Mouse (Mus musculus) Patski (cell line): ENCODE measurements around the gene Def6. TPM values are rescaled to one million over a fixed set of nuclear protein-coding genes. Genes with fewer than 3 reads are reported as not detected.

Source experiments
- ATAC-seq: fragments of 100-300 bp; one replicate; pipeline ENCODE4 v1.8.0; 2021
- CTCF ChIA-PET: fragments of 350-600 bp; sonication (Branson Sonifier 250); formaldehyde crosslinking; loops from one replicate; lab custom pipeline; 2022; ENCODE audit warnings: inconsistent platforms; lab: Charles Lee
- POLR2A ChIA-PET: fragments of 350-600 bp; sonication (Branson Sonifier 250); formaldehyde crosslinking; loops from one replicate; lab custom pipeline; 2022; ENCODE audit warnings: antibody characterized with exemption, inconsistent platforms; lab: Charles Lee
- DNase-seq: peaks from one replicate; pipeline ENCODE4 v3.0.0-alpha.2; 2011; ENCODE audit warnings: low read depth, low spot score
- H3K27me3 ChIP-seq: fragments of 371-371 bp; one replicate; pipeline ENCODE4 v1.5.1; 2021
- CTCF ChIP-seq: fragments of 100-300 bp; IDR thresholded peaks from one replicate; pipeline ENCODE4 v1.5.1; 2021
- in situ Hi-C: fragments of 300-500 bp; cut with MboI; formaldehyde crosslinking; loops from 3 replicates; pipeline ENCODE4 v1.11.1; 2018; ENCODE audit warnings: low pct_unique_long_range_greater_than_20kb, mixed read lengths
- polyA plus RNA-seq: library from polyadenylated mRNA; unstranded; gene quantifications from one replicate; pipeline ENCODE4 v1.2.3, GENCODE M21; 2021

Def6 gene
- polyA plus RNA-seq, 1 experiment from 2014 or later: 1.4 TPM

DNA sequence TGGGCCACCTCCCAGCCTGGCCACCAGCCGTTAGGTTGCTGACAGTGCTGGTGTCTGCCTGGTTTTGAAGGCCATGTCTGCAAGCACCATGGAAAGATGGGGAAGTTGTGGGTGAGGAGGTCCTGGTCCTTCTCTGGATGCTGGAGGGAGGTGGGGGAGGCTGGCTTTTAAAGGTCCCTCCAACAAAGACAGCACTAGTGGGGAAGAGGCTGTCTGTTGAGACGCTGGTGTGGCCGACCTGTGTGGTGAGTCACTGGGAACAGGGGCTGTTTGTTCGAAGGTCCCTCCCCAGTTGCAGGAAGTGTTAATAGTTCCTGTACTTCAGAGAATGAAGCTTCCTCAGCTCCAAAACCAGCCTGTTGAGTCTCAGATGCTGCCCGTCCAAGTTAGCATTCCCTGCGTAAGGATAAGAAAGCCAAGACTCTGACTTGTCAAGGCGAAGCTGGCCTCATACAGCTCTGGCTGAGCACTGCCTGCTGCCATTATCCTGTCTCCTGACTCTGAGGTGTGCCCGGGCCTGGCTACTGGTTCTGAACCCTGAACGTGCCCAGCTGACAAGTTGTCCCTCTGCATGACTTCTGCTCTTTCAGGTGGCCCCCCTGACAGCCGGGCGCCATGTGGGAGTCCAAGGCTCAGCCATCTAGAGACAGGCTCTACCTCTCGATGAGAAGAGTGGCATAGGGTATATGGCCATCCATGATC, 44.2 kb downstream of the Def6 start:
- H3K27me3 ChIP-seq: no peaks in the 10 kb centered on the region
- ChIA-PET POLR2A (no interaction called here), CTCF (interaction anchor here (1.3 kb wide), 1 partner anchor 26 kb away, joined by 3 read pairs; no protein-coding TSS in a partner anchor)
- in situ Hi-C loops: no loop called here
- no peak for TF ChIP-seq CTCF
- ATAC-seq (no peak), DNase-seq (no peak)

- H3K27me3 ChIP-seq: no peaks in the 10 kb centered on the region
- POLR2A ChIA-PET: no interaction called here
- in situ Hi-C loops: no loop called here
- DNase-seq (no peak), ATAC-seq (no peak)
- no peak for TF ChIP-seq CTCF
- CTCF ChIA-PET: interaction anchor here (1.3 kb wide), 1 partner anchor 26 kb away, joined by 3 read pairs; no protein-coding TSS in a partner anchor
These were observed 44.7 kb downstream of the Def6 start for GRCm38 (mm10) chr17:28252281-28252648.

GRCm38 (mm10) chr17:28253216-28253615, 45.6 kb downstream of the Def6 start:
- ChIA-PET POLR2A (no interaction called here), CTCF (no interaction called here)
- no peak for DNase-seq
- no peak for ATAC-seq
- TF ChIP-seq CTCF: no peak
- in situ Hi-C loops: no loop called here
- no peaks in the 10 kb centered on the region for H3K27me3 ChIP-seq

GRCm38 (mm10) chr17:28254804-28255203, 47.2 kb downstream of the Def6 start:
- ATAC-seq: no peak
- in situ Hi-C loops: no loop called here
- TF ChIP-seq CTCF: no peak
- H3K27me3 ChIP-seq: no peaks in the 10 kb centered on the region
- DNase-seq: no peak
- CTCF ChIA-PET: interaction anchor here (0.9 to 1.3 kb wide), 2 partner anchors 23 to 46 kb away, joined by 3 read pairs; partner anchors contain the start of gene Ppard
- POLR2A ChIA-PET: interaction anchor here (0.7 to 0.8 kb wide), 2 partner anchors 19 to 1747 kb away, joined by 9 to 10 read pairs; no protein-coding TSS in a partner anchor

DNA sequence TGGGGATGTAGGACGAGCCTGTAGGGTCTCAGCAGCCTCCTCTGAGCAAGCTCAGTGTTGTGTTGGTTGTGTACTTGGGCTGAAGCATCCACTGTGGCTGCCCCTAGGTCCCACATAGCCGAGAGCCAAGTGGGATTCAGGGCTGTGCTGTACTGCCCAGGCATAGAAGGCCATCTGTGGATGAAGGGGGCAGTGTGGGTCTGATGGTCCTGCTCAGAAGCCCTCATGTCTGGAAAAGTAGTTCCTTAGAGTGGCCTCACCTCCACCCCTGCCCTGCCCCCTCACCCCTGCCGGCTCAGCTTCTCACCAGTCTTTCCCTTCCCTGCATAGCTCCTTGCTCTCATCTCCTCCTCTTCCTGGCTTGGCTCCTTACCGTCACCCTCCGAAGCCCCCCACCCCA, 48.1 kb downstream of the Def6 start:
- TF ChIP-seq CTCF: no peak
- in situ Hi-C loops: no loop called here
- ATAC-seq (no peak), DNase-seq (no peak)
- ChIA-PET CTCF (interaction anchor here (0.9 to 1.3 kb wide), 2 partner anchors 23 to 45 kb away, joined by 3 read pairs; partner anchors contain the start of gene Ppard), POLR2A (interaction anchor here (0.8 kb wide), 1 partner anchor 18 kb away, joined by 9 read pairs; no protein-coding TSS in a partner anchor)
- no peaks in the 10 kb centered on the region for H3K27me3 ChIP-seq

GRCm38 (mm10) chr17:28256651-28257328, 49.2 kb downstream of the Def6 start:
- ChIA-PET CTCF (no interaction called here), POLR2A (no interaction called here)
- TF ChIP-seq CTCF: no peak
- in situ Hi-C loops: no loop called here
- DNase-seq: peak; percentile 62
- H3K27me3 ChIP-seq: no peaks in the 10 kb centered on the region
- peak; percentile 51 for ATAC-seq

DNA sequence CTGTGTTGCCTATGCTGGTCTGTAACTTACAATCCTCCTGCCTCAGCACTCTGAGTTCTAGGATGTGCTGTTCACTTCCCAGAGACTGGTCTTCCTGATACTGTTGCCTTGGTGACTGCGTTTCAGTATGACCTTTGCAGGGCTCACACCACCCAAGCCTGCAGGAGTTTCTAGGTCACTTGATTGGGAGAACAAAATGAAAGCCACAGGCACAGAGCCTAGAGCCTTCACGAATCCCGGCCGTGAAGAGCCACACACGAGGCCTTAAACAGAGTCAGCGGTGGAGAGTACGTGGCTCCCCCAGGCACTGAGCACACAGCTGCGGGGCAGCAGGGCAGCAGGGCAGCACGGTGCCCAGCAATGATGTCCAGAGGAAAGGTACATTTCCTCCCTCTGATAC, 50.7 kb downstream of the Def6 start:
- ChIA-PET CTCF (no interaction called here), POLR2A (no interaction called here)

DNA sequence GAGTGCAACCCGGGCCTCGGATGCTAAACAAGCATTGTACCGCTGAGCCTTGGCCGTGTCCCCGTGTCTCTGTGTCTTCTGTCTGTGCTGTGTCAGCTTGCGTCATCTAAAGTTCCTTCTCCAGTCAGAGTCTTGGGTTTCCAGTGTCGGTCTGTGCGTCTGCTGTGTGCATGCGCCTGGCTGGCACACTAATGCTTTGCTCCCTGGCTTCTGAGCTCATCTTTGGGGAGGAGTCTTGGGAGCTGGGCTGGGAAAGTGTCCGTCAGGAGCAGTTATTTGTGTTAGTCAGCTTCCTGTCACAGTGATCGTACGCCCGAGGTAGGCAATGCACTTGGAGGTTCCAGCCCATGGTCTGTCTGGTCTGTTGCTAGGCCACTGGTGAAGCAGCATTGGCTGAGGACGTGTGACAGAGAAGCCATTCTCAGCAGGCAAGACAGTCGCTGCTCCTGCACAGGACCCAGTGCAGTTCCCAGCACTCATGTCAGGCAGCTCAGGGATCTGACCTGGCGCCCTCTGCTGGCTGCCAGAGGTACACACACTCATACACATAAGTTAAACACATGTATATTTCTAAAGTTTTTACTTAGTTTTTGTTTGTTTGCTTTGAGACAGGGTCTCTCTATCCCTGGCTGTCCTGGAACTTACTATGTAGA, 52.4 kb downstream of the Def6 start:
- ATAC-seq: no peak
- no peak for TF ChIP-seq CTCF
- in situ Hi-C loops: no loop called here
- DNase-seq: no peak
- ChIA-PET CTCF (interaction anchor here (1.0 to 2.7 kb wide), 6 partner anchors 9 to 34 kb away, joined by 3 to 13 read pairs (median 4); partner anchors contain the start of gene Ppard), POLR2A (no interaction called here)
- H3K27me3 ChIP-seq: no peaks in the 10 kb centered on the region

More for the DNA sequence above, 50.7 kb downstream of the Def6 start:
- in situ Hi-C loops: no loop called here
- TF ChIP-seq CTCF: no peak
- no peaks in the 10 kb centered on the region for H3K27me3 ChIP-seq
- DNase-seq: no peak
- ATAC-seq: no peak

DNA sequence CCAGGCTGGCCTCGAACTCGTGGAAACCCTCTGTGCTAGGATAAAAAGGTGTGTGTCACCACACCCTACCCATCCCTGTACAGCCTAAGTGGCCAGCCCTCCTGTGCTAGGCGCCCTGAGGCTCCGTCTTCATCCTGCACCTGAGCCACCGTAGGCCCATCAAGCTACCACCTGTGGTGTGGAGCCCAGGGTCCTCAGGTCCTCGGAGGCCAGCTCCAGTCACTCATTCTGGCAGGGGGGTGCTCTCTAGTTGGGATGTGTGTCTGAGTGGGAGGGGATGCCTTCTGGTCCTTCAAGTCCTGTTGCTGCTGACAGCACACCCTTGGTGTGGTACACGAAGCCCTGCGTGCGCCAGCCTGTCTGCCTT, 52.9 kb downstream of the Def6 start:
- ATAC-seq (no peak), DNase-seq (no peak)
- no peaks in the 10 kb centered on the region for H3K27me3 ChIP-seq
- no peak for TF ChIP-seq CTCF
- ChIA-PET POLR2A (interaction anchor here (0.6 kb wide), 1 partner anchor 34 kb away, joined by 3 read pairs; no protein-coding TSS in a partner anchor), CTCF (interaction anchor here (1.0 to 2.7 kb wide), 4 partner anchors 9 to 34 kb away, joined by 3 to 13 read pairs (median 4); no protein-coding TSS in a partner anchor)
- in situ Hi-C loops: no loop called here

GRCm38 (mm10) chr17:28261795-28262194, 54.2 kb downstream of the Def6 start:
- no peak for DNase-seq
- POLR2A ChIA-PET: no interaction called here
- CTCF ChIA-PET: no interaction called here
- H3K27me3 ChIP-seq: no peaks in the 10 kb centered on the region
- in situ Hi-C loops: no loop called here
- TF ChIP-seq CTCF: no peak
- ATAC-seq: no peak
